ENCODE assay signal across 9 mouse cellular contexts in the genomic region with DNA sequence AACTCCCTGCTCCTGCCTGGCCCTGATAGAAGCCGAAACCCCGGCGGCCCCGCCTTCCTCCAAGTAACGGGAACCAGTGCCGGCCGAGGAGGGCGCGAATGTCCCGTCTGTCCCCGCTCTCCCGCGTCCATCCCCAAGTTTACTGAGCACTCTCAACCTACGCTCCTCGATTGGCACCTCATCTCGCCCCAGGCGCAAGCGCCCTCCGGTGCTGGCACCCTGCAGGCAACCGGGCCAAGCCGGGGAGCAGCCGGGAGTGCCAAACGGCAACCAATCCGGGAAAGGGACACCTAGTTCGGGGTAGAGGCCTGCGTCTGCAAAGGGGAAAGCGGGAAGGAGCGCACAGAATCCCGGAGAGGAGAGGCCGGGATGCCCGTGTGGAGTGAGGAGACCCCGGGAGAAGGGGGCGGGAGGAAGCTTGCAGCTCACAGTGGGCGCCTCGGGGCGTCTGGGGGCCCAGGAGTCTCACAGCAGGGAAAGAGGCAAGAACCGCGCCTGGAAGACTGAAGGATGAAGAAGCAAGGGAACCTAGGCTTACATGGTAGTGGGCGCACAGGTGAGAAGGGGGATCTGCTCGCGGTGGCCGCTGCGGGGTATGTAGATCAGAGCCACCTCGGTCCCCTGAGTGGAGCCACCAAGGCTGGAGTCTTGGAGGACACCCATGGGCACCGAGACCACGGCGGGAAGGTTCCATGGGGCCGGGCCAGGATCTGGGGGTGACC. TPM values are rescaled to one million over a fixed set of nuclear protein-coding genes. Genes with fewer than 3 reads are reported as not detected.
A peak's percentile ranks its signal among the peaks of the same experiment; 100 is the strongest.
DNase-seq lines count a peak whose midpoint lies in the region; ATAC-seq lines count a peak whose summit lies in the region.
"Had no signal": no experiment of that assay in that cellular context is flagged by ENCODE, and none has a peak within 500 bp of the region (broad histone marks: within the 10 kb centered on the region; RNA-seq: fewer than 3 reads in every experiment).

No protein-coding gene starts in this region.

- H3K9me3 ChIP-seq in hindbrain, embryonic 14.5 days (ENCODE audit: control insufficient read depth, low read length), result no peaks in the 10 kb centered on the region
- no peaks in the 10 kb centered on the region for H3K9me3 ChIP-seq in limb, embryonic 10.5 days (replicated peaks)
- H3K9me3 ChIP-seq in midbrain, embryonic 11.5 days (ENCODE audit: control insufficient read depth, low read length), result no peaks in the 10 kb centered on the region

- H3K27me3 ChIP-seq in hindbrain, embryonic 14.5 days (ENCODE audit: control insufficient read depth, insufficient read depth, low read length), result peaks cover 87% of the 10 kb centered on the region
- H3K27me3 ChIP-seq in limb, embryonic 10.5 days (ENCODE audit: low read depth, poor library complexity, severe bottlenecking), result peaks cover 96% of the 10 kb centered on the region
- H3K27me3 ChIP-seq in midbrain, embryonic 11.5 days (ENCODE audit: control insufficient read depth, insufficient read depth, low read length), result peaks cover 71% of the 10 kb centered on the region

- no peaks in the 10 kb centered on the region for H3K36me3 ChIP-seq in hindbrain, embryonic 14.5 days (replicated peaks; ENCODE audit: control insufficient read depth, insufficient read depth)
- H3K36me3 ChIP-seq in limb, embryonic 10.5 days, result no peaks in the 10 kb centered on the region
- H3K36me3 ChIP-seq in midbrain, embryonic 11.5 days (ENCODE audit: control insufficient read depth, insufficient read depth, low read length), result no peaks in the 10 kb centered on the region
- H3K36me3 ChIP-seq: G1E had no signal

- WGBS in hindbrain, embryonic 14.5 days, result under 1% methylated on average over 48 of the region's 48 CpGs
- WGBS in limb, embryonic 10.5 days, result under 1% methylated on average over 48 of the region's 48 CpGs
- under 1% methylated on average over 48 of the region's 48 CpGs for WGBS in midbrain, embryonic 11.5 days

- peak overlapping the region; percentile 65 for H3K4me3 ChIP-seq in hindbrain, embryonic 14.5 days (replicated peaks; ENCODE audit: low read length)
- H3K4me3 ChIP-seq in limb, embryonic 10.5 days, result peak overlapping the region; percentile 68
- peak overlapping the region; percentile 60 for H3K4me3 ChIP-seq in midbrain, embryonic 11.5 days (ENCODE audit: low read depth, low read length)

- ATAC-seq in hindbrain, embryonic 14.5 days (ENCODE audit: low FRiP score), result peak; percentile 49; the same call in 1 of the 2 replicates
- peak; percentile 17; the same call in 1 of the 2 replicates for ATAC-seq in midbrain, embryonic 11.5 days (ENCODE audit: low FRiP score)

- H3K4me1 ChIP-seq in hindbrain, embryonic 14.5 days (replicated peaks; ENCODE audit: control insufficient read depth, insufficient read depth, low read length), result peaks cover 14% of the 10 kb centered on the region; the same call in 1 of the 2 replicates
- peaks cover 53% of the 10 kb centered on the region for H3K4me1 ChIP-seq in limb, embryonic 10.5 days
- H3K4me1 ChIP-seq in midbrain, embryonic 11.5 days (ENCODE audit: control insufficient read depth, insufficient read depth, low read length), result peaks cover 19% of the 10 kb centered on the region

- H3K4me2 ChIP-seq in hindbrain, embryonic 14.5 days (replicated peaks), result peak overlapping the region; percentile 97
- peak overlapping the region; percentile 88 for H3K4me2 ChIP-seq in midbrain, embryonic 11.5 days

- DNase-seq in cerebellum, adult 18-20 months, result peak; percentile 16 to 29
- DNase-seq in cerebellum, adult 9-10 months, result no peak
- peak; percentile 16 for DNase-seq in cerebellum, adult 9-11 months
- DNase-seq in gastrocnemius, adult 18-20 months (ENCODE audit: low spot score), result peak; percentile 39
- no peak for DNase-seq in hindbrain, embryonic 14.5 days (ENCODE audit: low spot score)
- peak; percentile 76 for DNase-seq in limb, embryonic 10.5 days (ENCODE audit: low spot score)
- DNase-seq in midbrain, embryonic 11.5 days (ENCODE audit: low spot score, missing footprints), result peak; percentile 97
- DNase-seq in spleen, postnatal 10 days (ENCODE audit: low spot score in 2 of 2), result peak; percentile 32 to 47

- no peak overlapping the region for H3K27ac ChIP-seq in hindbrain, embryonic 14.5 days
- H3K27ac ChIP-seq in limb, embryonic 10.5 days, result peak overlapping the region; percentile 85
- H3K27ac ChIP-seq in midbrain, embryonic 11.5 days (ENCODE audit: low read depth, low read length), result no peak overlapping the region

- peak overlapping the region; percentile 59; the same call in 1 of the 2 replicates for H3K9ac ChIP-seq in hindbrain, embryonic 14.5 days
- peak overlapping the region; percentile 52 for H3K9ac ChIP-seq in midbrain, embryonic 11.5 days (ENCODE audit: low read length)

RNA-seq across cellular contexts. Expression of gene Supt3, which starts 42.3 kb away (rescaled TPM):
- total RNA-seq in gastrocnemius, adult 18-20 months (2021), result 10 to 100 TPM; 12.3 to 20.6 TPM
- polyA plus RNA-seq in hindbrain, embryonic 14.5 days (2014; fragmentation: Nextera tagmentation; extraction: Ambion mirVana), result 26.1 and 26.2 TPM in 2 replicates
- 21.6 and 24.9 TPM in 2 replicates for polyA plus RNA-seq in limb, embryonic 10.5 days (2016; fragmentation: Nextera tagmentation; extraction: Ambion mirVana)
- polyA plus RNA-seq in midbrain, embryonic 11.5 days (2014; fragmentation: Nextera tagmentation; extraction: Ambion mirVana), result 27.0 and 33.6 TPM in 2 replicates

Comparison
In these comparisons a context has a peak if more than half of its experiments do, and no peak if none do; other contexts are left out.
1. DNase-seq: peak in cerebellum, adult 18-20 months (2 of 2), cerebellum, adult 9-11 months (single experiment), gastrocnemius, adult 18-20 months (single experiment), limb, embryonic 10.5 days (single experiment), midbrain, embryonic 11.5 days (single experiment) and spleen, postnatal 10 days (2 of 2); none in cerebellum, adult 9-10 months (single experiment) and hindbrain, embryonic 14.5 days (single experiment).
2. Peak in every context shown above with its lines, with median percentiles within 50 percentile points of each other: H3K4me3 ChIP-seq.